Mouse (Mus musculus) testis, adult 2 months (tissue): ENCODE results near the gene Skint3. TPM values are rescaled to one million over a fixed set of nuclear protein-coding genes. Genes with fewer than 3 reads are reported as not detected.
A peak's percentile ranks its signal among the peaks of the same experiment; 100 is the strongest.
"Not testable (repeated sequence)": the region's sequence is repeated elsewhere in the genome, so short reads cannot be mapped to it uniquely, and the experiment has no call there.

ENCODE experiments used
- H3K27ac ChIP-seq: fragments of 200-500 bp; 2 replicates; pipeline ENCODE4 v1.5.1; 2012; ENCODE audit warnings: low read depth, low read length; ENCODE audit not compliant: control insufficient read depth, insufficient read depth
- H3K27me3 ChIP-seq: fragments of 200-500 bp; 2 replicates; pipeline ENCODE4 v1.6.1; 2012; ENCODE audit warnings: mild to moderate bottlenecking, low read length, moderate library complexity; ENCODE audit not compliant: control insufficient read depth, insufficient read depth
- H3K36me3 ChIP-seq: fragments of 200-500 bp; 2 replicates; pipeline ENCODE4 v1.6.1; 2012; ENCODE audit warnings: mild to moderate bottlenecking, low read length; ENCODE audit not compliant: control insufficient read depth, insufficient read depth
- H3K4me1 ChIP-seq: fragments of 200-500 bp; 2 replicates; pipeline ENCODE4 v1.6.1; 2012; ENCODE audit warnings: low read length; ENCODE audit not compliant: control insufficient read depth, insufficient read depth
- H3K4me3 ChIP-seq: fragments of 200-500 bp; 2 replicates; pipeline ENCODE4 v1.5.1; 2012; ENCODE audit warnings: low read depth, mild to moderate bottlenecking, low read length, moderate library complexity, mixed read lengths; ENCODE audit not compliant: control insufficient read depth
- CTCF ChIP-seq: fragments of 200-500 bp; IDR thresholded peaks from 2 replicates; pipeline ENCODE4 v1.5.1; 2012; ENCODE audit warnings: low read depth, mild to moderate bottlenecking, inconsistent platforms, low read length, moderate library complexity; ENCODE audit not compliant: control insufficient read depth, insufficient read depth, insufficient replicate concordance
- POLR2A ChIP-seq: fragments of 200-500 bp; IDR thresholded peaks from 2 replicates; pipeline ENCODE4 v1.6.1; 2012; ENCODE audit warnings: low read depth, mild to moderate bottlenecking, inconsistent platforms, low read length, moderate library complexity; ENCODE audit not compliant: control insufficient read depth
- polyA plus RNA-seq: library from polyadenylated mRNA; depleted of rRNA; stranded (reverse); fragments of >200 nt; gene quantifications from 2 replicates; pipeline ENCODE4 v1.2.3, GENCODE M21; 2012; rRNA removed

Gene Skint3
- polyA plus RNA-seq = 0.06 TPM in 2 replicates

- H3K27ac ChIP-seq = no peak within 1 kb of the TSS
- H3K4me3 ChIP-seq = no peak within 1 kb of the TSS
- no peaks in the 10 kb centered on the region for H3K4me1 ChIP-seq
- TF ChIP-seq CTCF (no peak), POLR2A (no peak)
- H3K36me3 ChIP-seq = no peaks in the 10 kb centered on the region
- H3K27me3 ChIP-seq = no peaks in the 10 kb centered on the region
These were observed at the start of gene Skint3 for GRCm38 (mm10) chr4:112231945-112232344. Skint3 (plus strand) TSS chr4:112232245.

GRCm38 (mm10) chr4:112243416-112243815, 11.4 kb downstream of the Skint3 start:
- no peaks in the 10 kb centered on the region for H3K27me3 ChIP-seq
- H3K4me3 ChIP-seq = no peak overlapping the region
- no peaks in the 10 kb centered on the region for H3K4me1 ChIP-seq
- H3K36me3 ChIP-seq = no peaks in the 10 kb centered on the region
- TF ChIP-seq POLR2A (no peak), CTCF (no peak)
- H3K27ac ChIP-seq = no peak overlapping the region

- H3K36me3 ChIP-seq = no peaks in the 10 kb centered on the region
- H3K27me3 ChIP-seq = no peaks in the 10 kb centered on the region
- H3K27ac ChIP-seq = no peak overlapping the region
- H3K4me3 ChIP-seq = no peak overlapping the region
- no peaks in the 10 kb centered on the region for H3K4me1 ChIP-seq
- TF ChIP-seq CTCF = no peak
- no peak for TF ChIP-seq POLR2A
These were observed 11.9 kb downstream of the Skint3 start for GRCm38 (mm10) chr4:112243951-112244350.

- no peak overlapping the region for H3K4me3 ChIP-seq
- TF ChIP-seq POLR2A (no peak), CTCF (no peak)
- no peaks in the 10 kb centered on the region for H3K27me3 ChIP-seq
- H3K4me1 ChIP-seq = no peaks in the 10 kb centered on the region
- no peak overlapping the region for H3K27ac ChIP-seq
- H3K36me3 ChIP-seq = no peaks in the 10 kb centered on the region
These were observed 24.0 kb downstream of the Skint3 start for GRCm38 (mm10) chr4:112256022-112256421.

DNA sequence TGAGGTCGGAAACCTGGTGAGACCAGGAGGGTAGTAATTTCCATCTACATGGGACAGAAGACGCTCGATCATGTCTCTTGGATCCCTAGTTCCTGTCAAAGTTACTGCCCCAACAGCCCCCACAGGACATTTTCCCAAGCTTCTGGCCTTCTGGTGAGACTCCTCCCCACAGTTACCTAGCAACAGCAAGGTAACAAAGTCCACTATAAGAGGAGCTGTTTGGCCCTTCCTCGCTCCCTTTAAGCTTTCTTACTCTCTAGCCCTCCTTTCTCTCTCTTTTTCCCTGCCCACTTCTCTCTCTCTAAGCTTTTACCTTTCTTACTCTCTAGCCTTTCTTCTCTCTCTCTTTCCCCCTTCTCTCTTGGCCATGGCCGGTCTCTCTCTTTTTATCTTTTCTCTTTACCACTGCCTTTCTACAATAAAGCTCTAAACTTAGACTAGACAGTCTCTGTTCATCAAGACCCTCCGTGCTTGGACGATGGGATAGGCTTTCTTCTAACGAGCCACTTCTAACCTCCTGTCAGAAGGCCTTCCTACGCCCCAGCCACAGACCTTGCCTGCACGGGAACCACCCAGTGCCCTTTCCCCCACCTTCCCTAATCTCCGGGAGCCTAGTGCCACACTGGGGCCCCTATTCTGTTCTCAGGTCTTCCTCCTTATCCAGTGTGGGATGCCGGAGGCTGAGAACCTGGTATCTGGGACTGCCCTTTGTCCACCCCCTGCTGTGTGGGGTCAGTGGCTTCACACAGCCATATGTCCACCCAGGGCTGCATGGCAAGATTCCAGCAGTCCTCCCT, 55.3 kb downstream of the Skint3 start:
- H3K27ac ChIP-seq = no peak overlapping the region
- TF ChIP-seq CTCF = no peak
- no peak for TF ChIP-seq POLR2A
- no peaks in the 10 kb centered on the region for H3K36me3 ChIP-seq
- H3K27me3 ChIP-seq = no peaks in the 10 kb centered on the region
- H3K4me3 ChIP-seq = peak overlapping the region; percentile 59
- no peaks in the 10 kb centered on the region for H3K4me1 ChIP-seq

DNA sequence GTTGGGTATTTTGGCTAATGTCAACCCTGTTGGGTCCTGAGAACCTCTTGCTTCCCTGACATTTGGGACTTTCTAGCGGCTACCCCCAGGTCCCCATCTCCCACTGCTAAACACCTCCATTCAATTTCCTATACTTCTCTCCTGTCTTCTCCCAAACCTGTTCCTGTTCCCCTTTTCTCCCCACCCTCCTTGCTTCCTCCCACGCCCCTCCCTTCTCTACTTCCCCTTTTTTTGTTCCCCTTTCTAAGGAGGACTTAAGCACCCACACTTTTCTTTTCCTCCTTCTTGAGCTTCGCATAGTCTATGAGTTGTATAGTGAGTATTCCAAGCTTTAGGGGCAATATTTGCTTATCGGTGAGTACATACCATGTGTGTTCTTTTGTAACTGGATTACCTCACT, 56.4 kb downstream of the Skint3 start:
- no peaks in the 10 kb centered on the region for H3K4me1 ChIP-seq
- no peak overlapping the region; the same call in none of the 2 replicates for H3K4me3 ChIP-seq
- H3K36me3 ChIP-seq = no peaks in the 10 kb centered on the region
- TF ChIP-seq CTCF = no peak
- no peak for TF ChIP-seq POLR2A
- no peaks in the 10 kb centered on the region for H3K27me3 ChIP-seq
- no peak overlapping the region for H3K27ac ChIP-seq

DNA sequence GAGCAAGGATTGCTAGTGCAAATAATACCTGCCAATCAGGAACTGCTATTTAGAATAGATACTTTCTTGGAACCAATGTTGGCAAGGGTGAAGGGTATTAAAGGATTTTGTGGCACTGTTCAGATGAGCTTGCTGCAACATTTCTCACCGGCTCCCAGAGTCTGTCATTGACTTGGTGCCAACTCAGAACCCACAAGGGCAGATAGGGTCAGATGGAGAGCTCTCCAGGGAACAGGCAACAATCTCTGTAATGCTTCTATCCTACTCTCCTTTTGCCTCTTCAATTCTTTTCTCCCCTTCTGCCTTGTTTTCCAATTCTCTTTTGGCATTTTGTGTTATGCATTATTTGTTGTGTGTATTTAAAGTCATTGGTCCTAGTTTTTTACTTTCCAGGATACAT, 70.3 kb downstream of the Skint3 start:
- Histone ChIP-seq H3K4me1 (no peaks in the 10 kb centered on the region), H3K36me3 (no peaks in the 10 kb centered on the region), H3K27ac (no peak overlapping the region), H3K27me3 (no peaks in the 10 kb centered on the region), H3K4me3 (no peak overlapping the region)
- TF ChIP-seq CTCF (no peak), POLR2A (no peak)

DNA sequence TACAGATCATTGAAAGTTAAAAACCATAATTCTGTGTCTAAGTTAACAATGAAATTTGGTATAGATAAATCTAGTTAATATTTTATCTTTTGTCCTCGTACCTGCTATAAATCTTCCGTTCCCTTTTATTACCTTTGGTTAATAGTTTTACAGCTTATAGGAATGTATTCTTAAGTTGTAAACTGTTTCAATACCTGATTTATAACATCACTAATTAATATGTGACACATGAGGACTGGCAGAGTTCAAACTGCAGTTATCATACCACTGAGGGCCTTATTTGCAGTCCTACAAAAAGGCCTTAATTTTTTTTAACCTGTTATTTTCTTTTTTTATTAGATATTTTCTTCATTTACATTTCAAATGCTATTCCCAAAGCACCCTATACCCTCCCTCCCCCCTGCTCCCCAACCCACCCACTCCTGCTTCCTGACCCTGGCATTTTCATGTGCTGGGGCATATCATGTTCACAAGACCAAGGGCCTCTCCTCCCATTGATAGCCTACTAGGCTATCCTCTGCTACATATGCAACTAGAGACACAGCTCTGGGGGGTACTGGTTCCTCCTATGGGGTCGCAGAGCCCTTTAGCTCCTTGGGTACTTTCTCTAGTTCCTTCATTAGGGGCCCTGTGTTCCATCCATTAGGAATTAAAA, 70.9 kb downstream of the Skint3 start:
- TF ChIP-seq CTCF (no peak), POLR2A (no peak)
- H3K27ac ChIP-seq = no peak overlapping the region
- no peak overlapping the region for H3K4me3 ChIP-seq

GRCm38 (mm10) chr4:112349111-112349510, 117.1 kb downstream of the Skint3 start:
- not testable (repeated sequence) for H3K4me3 ChIP-seq, H3K27ac ChIP-seq, H3K36me3 ChIP-seq, H3K4me1 ChIP-seq, H3K27me3 ChIP-seq

More for the DNA sequence above, 70.9 kb downstream of the Skint3 start:
- Histone ChIP-seq H3K27me3 (no peaks in the 10 kb centered on the region), H3K4me1 (no peaks in the 10 kb centered on the region), H3K36me3 (no peaks in the 10 kb centered on the region)
